Mouse (Mus musculus) frontal cortex, postnatal 36 days (tissue): ENCODE measurements around the gene Lcn12.

Experiments used
- DNase-seq, 2 experiments: peaks; one replicate each; pipeline ENCODE4 v3.0.0; 2022; ENCODE audit warnings: low spot score in 2 of 2

The Lcn12 gene

GRCm38 (mm10) chr2:25461407-25461806 is 32.3 kb downstream of the Lcn12 start:
- DNase-seq, result no peak

GRCm38 (mm10) chr2:25460551-25461309 is 33.0 kb downstream of the Lcn12 start, which contains the start of gene Paxx:
Paxx (minus strand) TSS chr2:25461094.
- DNase-seq, result peak; percentile 95 to 96

GRCm38 (mm10) chr2:25460135-25460534 is 33.6 kb downstream of the Lcn12 start:
- no peak for DNase-seq

GRCm38 (mm10) chr2:25458911-25459310 is 34.8 kb downstream of the Lcn12 start:
- no peak for DNase-seq

- DNase-seq, result no peak
These were observed 36.5 kb downstream of the Lcn12 start for GRCm38 (mm10) chr2:25457022-25457896.

GRCm38 (mm10) chr2:25456205-25456953 is 37.3 kb downstream of the Lcn12 start, which contains the start of gene Clic3:
Clic3 (plus strand) TSS chr2:25456838.
- no peak for DNase-seq

GRCm38 (mm10) chr2:25452951-25453350 is 40.8 kb downstream of the Lcn12 start:
- no peak for DNase-seq

- no peak for DNase-seq
These were observed 42.7 kb downstream of the Lcn12 start for GRCm38 (mm10) chr2:25450853-25451647.

- no peak for DNase-seq
These were observed 51.0 kb downstream of the Lcn12 start for GRCm38 (mm10) chr2:25442682-25443081.

- DNase-seq, result no peak
These were observed 52.6 kb downstream of the Lcn12 start for GRCm38 (mm10) chr2:25441067-25441466.
